Mouse (Mus musculus) liver, postnatal 0 days (tissue): ENCODE results near the gene Tnfsfm13.

ENCODE experiments used
- CTCF ChIP-seq: sonication (generic); IDR thresholded peaks from 2 replicates; pipeline ENCODE4 v1.5.1; 2016; ENCODE audit warnings: antibody characterized with exemption, low read depth
- EP300 ChIP-seq: IDR thresholded peaks from 2 replicates; pipeline ENCODE4 v1.6.1; 2016; ENCODE audit warnings: antibody characterized with exemption, low read depth, mild to moderate bottlenecking

GRCm38 (mm10) chr11:69665457-69665960 lies 30.4 kb downstream of the Tnfsfm13 start:
- TF ChIP-seq CTCF (no peak), EP300 (no peak)
